Mouse (Mus musculus): ENCODE measurements around the gene Dap. TPM values are rescaled to one million over a fixed set of nuclear protein-coding genes. Genes with fewer than 3 reads are reported as not detected.

The Dap gene
- polyA plus RNA-seq, 1 experiment from 2014 or later: 114 TPM

- no peak for ATAC-seq (ENCODE audit: insufficient read depth, low FRiP score)
- H3K27me3 ChIP-seq (ENCODE audit: control insufficient read depth, insufficient read depth, low read length): no peaks in the 10 kb centered on the region
- H3K4me2 ChIP-seq (ENCODE audit: low read depth, low read length): no peak overlapping the region
- no peak overlapping the region for H3K9ac ChIP-seq (ENCODE audit: low read length)
- WGBS: 86% methylated on average over 9 of the region's 9 CpGs
- no peaks in the 10 kb centered on the region for H3K36me3 ChIP-seq (ENCODE audit: control insufficient read depth, insufficient read depth, low read length)
- H3K4me3 ChIP-seq (replicated peaks; ENCODE audit: low read length): no peak overlapping the region
- H3K4me1 ChIP-seq (ENCODE audit: control insufficient read depth, insufficient read depth, low read length): 0 out of 2 replicates have a peak, but pooled peaks cover 10% of the 10 kb centered on the region
- no peaks in the 10 kb centered on the region for H3K9me3 ChIP-seq (replicated peaks; ENCODE audit: control insufficient read depth, low read length)
- no peak overlapping the region for H3K27ac ChIP-seq (ENCODE audit: low read length)
These were observed 30.9 kb downstream of the Dap start for GRCm38 (mm10) chr15:31254939-31255535.

DNA sequence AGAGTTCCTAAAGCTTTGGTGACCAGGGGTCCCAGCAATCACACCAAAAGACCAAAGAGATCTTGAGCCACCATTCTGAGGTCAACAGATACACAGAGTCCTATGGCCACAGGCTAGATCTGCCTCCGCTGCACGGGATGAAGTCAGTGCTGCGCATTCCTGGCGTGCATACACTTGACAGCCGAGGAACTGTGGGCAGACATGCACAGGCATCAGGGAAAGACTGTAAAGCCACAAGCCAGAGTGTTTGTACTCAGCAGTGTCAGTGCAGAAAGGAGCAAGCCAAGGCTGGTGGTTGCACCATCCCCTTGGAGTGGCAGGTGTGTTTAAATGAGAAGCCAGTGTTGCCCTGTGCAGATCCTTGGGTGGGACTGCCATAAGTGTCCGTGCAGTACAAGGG, 31.6 kb downstream of the Dap start:
- Histone ChIP-seq H3K27ac (ENCODE audit: low read length) (no peak overlapping the region), H3K4me1 (ENCODE audit: control insufficient read depth, insufficient read depth, low read length) (0 out of 2 replicates have a peak, but pooled peaks cover 10% of the 10 kb centered on the region), H3K27me3 (ENCODE audit: control insufficient read depth, insufficient read depth, low read length) (no peaks in the 10 kb centered on the region), H3K36me3 (ENCODE audit: control insufficient read depth, insufficient read depth, low read length) (no peaks in the 10 kb centered on the region), H3K4me3 (replicated peaks; ENCODE audit: low read length) (no peak overlapping the region), H3K9me3 (replicated peaks; ENCODE audit: control insufficient read depth, low read length) (no peaks in the 10 kb centered on the region), H3K4me2 (ENCODE audit: low read depth, low read length) (no peak overlapping the region), H3K9ac (ENCODE audit: low read length) (no peak overlapping the region)
- no peak for ATAC-seq (ENCODE audit: insufficient read depth, low FRiP score)
- WGBS: 82% methylated on average over 6 of the region's 6 CpGs

- WGBS: 77% methylated on average over 1 of the region's 1 CpGs
- H3K27ac ChIP-seq (ENCODE audit: low read length): peak overlapping the region; percentile 36; the same call in 1 of the 2 replicates
- H3K4me1 ChIP-seq (ENCODE audit: control insufficient read depth, insufficient read depth, low read length): 0 out of 2 replicates have a peak, but pooled peaks cover 10% of the 10 kb centered on the region
- H3K9me3 ChIP-seq (replicated peaks; ENCODE audit: control insufficient read depth, low read length): no peaks in the 10 kb centered on the region
- no peak overlapping the region for H3K4me3 ChIP-seq (replicated peaks; ENCODE audit: low read length)
- H3K9ac ChIP-seq (ENCODE audit: low read length): no peak overlapping the region
- no peak for ATAC-seq (ENCODE audit: insufficient read depth, low FRiP score)
- no peak overlapping the region for H3K4me2 ChIP-seq (ENCODE audit: low read depth, low read length)
- no peaks in the 10 kb centered on the region for H3K27me3 ChIP-seq (ENCODE audit: control insufficient read depth, insufficient read depth, low read length)
- H3K36me3 ChIP-seq (ENCODE audit: control insufficient read depth, insufficient read depth, low read length): no peaks in the 10 kb centered on the region
These were observed 33.2 kb downstream of the Dap start for GRCm38 (mm10) chr15:31257329-31257728.

DNA sequence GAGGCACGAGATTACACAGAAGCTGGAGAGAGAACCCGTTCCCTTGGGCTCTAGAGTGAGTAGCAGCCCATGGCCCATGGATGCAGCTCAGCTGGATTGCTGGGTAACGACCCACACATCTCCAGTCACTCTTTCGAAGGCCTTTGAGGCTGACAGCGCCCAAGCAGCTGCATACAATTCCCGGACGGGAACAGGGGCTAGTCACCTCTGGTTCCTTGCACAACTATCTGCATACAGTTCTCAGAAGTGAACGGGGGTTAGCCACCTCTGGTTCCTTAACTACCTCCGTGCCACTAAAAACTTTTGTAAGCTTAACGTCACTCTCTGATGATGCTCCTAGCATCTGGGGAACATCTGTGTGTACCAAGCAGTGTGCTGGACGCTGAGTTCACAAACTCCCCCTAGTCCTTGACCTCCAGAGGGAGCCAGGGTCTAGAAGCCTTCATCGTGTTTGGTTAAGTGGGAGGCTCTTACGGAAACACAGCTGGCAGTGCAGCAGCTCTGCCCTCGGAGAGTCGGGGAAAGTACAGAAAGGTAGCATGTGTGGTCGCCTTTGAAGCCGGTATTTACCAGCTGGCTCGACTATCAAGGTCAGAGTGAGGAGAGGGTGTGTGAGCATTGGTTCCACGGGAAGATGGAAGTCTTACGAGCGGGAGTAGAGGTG, 34.0 kb downstream of the Dap start:
- Histone ChIP-seq H3K27ac (ENCODE audit: low read length) (peak overlapping the region; percentile 36; the same call in 1 of the 2 replicates), H3K27me3 (ENCODE audit: control insufficient read depth, insufficient read depth, low read length) (no peaks in the 10 kb centered on the region), H3K36me3 (ENCODE audit: control insufficient read depth, insufficient read depth, low read length) (no peaks in the 10 kb centered on the region), H3K4me2 (ENCODE audit: low read depth, low read length) (no peak overlapping the region), H3K9ac (ENCODE audit: low read length) (no peak overlapping the region), H3K4me3 (replicated peaks; ENCODE audit: low read length) (no peak overlapping the region), H3K9me3 (replicated peaks; ENCODE audit: control insufficient read depth, low read length) (no peaks in the 10 kb centered on the region), H3K4me1 (ENCODE audit: control insufficient read depth, insufficient read depth, low read length) (0 out of 2 replicates have a peak, but pooled peaks cover 10% of the 10 kb centered on the region)
- 45% methylated on average over 21 of the region's 21 CpGs for WGBS
- peak; percentile 39; the same call in 1 of the 2 replicates for ATAC-seq (ENCODE audit: insufficient read depth, low FRiP score)

DNA sequence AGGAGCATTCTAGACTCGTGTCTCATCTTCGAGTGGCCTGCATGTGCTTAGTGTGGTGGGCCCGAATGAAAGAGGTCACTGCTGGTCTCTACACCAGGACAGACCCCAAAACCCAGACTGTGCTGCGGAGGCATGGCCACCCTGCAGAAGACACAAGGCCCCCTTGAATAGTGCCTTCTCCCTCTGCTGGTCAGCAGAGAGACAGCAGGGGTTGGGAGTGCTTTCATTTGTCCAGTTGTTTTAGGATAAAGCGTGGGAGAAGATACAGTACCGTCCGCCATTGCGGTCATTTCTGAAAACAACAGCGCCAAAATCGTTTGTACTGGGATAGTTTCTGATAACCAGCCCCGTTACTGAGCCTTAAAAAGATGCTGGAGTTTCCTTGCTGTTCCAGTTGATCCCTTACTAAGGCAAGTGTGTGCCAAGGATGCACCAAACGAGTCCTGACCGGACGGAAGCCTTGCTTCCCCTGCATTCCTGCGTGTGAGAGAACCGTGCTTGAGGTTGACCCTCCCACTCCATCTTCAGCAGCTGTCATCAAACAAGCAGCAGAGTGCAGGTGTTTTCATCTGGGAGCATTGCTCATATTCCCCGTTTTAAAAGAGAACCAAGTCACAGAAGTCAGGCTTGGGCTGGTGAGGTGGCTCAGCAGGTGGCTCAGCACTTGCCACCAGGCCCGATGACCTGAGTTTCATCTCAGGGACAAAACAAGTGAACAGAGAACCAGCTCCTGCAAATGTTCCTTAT, 34.8 kb downstream of the Dap start:
- 68% methylated on average over 18 of the region's 18 CpGs for WGBS
- Histone ChIP-seq H3K36me3 (ENCODE audit: control insufficient read depth, insufficient read depth, low read length) (no peaks in the 10 kb centered on the region), H3K4me3 (replicated peaks; ENCODE audit: low read length) (no peak overlapping the region), H3K27me3 (ENCODE audit: control insufficient read depth, insufficient read depth, low read length) (no peaks in the 10 kb centered on the region), H3K4me2 (ENCODE audit: low read depth, low read length) (no peak overlapping the region), H3K4me1 (ENCODE audit: control insufficient read depth, insufficient read depth, low read length) (0 out of 2 replicates have a peak, but pooled peaks cover 10% of the 10 kb centered on the region), H3K27ac (ENCODE audit: low read length) (no peak overlapping the region), H3K9me3 (replicated peaks; ENCODE audit: control insufficient read depth, low read length) (no peaks in the 10 kb centered on the region), H3K9ac (ENCODE audit: low read length) (no peak overlapping the region)
- ATAC-seq (ENCODE audit: insufficient read depth, low FRiP score): 0 out of 2 replicates have a peak, but pooled peaks have one; percentile 9

GRCm38 (mm10) chr15:31261094-31261493, 37.0 kb downstream of the Dap start:
- Histone ChIP-seq H3K4me2 (ENCODE audit: low read depth, low read length) (no peak overlapping the region), H3K27ac (ENCODE audit: low read length) (no peak overlapping the region), H3K4me3 (replicated peaks; ENCODE audit: low read length) (no peak overlapping the region), H3K9ac (ENCODE audit: low read length) (no peak overlapping the region), H3K4me1 (ENCODE audit: control insufficient read depth, insufficient read depth, low read length) (0 out of 2 replicates have a peak, but pooled peaks cover 10% of the 10 kb centered on the region), H3K36me3 (ENCODE audit: control insufficient read depth, insufficient read depth, low read length) (no peaks in the 10 kb centered on the region), H3K9me3 (replicated peaks; ENCODE audit: control insufficient read depth, low read length) (no peaks in the 10 kb centered on the region), H3K27me3 (ENCODE audit: control insufficient read depth, insufficient read depth, low read length) (no peaks in the 10 kb centered on the region)
- ATAC-seq (ENCODE audit: insufficient read depth, low FRiP score): no peak
- 72% methylated on average over 10 of the region's 10 CpGs for WGBS

GRCm38 (mm10) chr15:31262361-31262760, 38.2 kb downstream of the Dap start:
- Histone ChIP-seq H3K4me3 (replicated peaks; ENCODE audit: low read length) (no peak overlapping the region), H3K27ac (ENCODE audit: low read length) (no peak overlapping the region), H3K9ac (ENCODE audit: low read length) (no peak overlapping the region), H3K9me3 (replicated peaks; ENCODE audit: control insufficient read depth, low read length) (no peaks in the 10 kb centered on the region), H3K27me3 (ENCODE audit: control insufficient read depth, insufficient read depth, low read length) (no peaks in the 10 kb centered on the region), H3K4me2 (ENCODE audit: low read depth, low read length) (no peak overlapping the region), H3K4me1 (ENCODE audit: control insufficient read depth, insufficient read depth, low read length) (0 out of 2 replicates have a peak, but pooled peaks cover 7% of the 10 kb centered on the region), H3K36me3 (ENCODE audit: control insufficient read depth, insufficient read depth, low read length) (no peaks in the 10 kb centered on the region)
- no peak for ATAC-seq (ENCODE audit: insufficient read depth, low FRiP score)
- WGBS: 71% methylated on average over 9 of the region's 9 CpGs

GRCm38 (mm10) chr15:31264827-31265226, 40.7 kb downstream of the Dap start:
- no peaks in the 10 kb centered on the region for H3K27me3 ChIP-seq (ENCODE audit: control insufficient read depth, insufficient read depth, low read length)
- no peak overlapping the region for H3K9ac ChIP-seq (ENCODE audit: low read length)
- no peaks in the 10 kb centered on the region for H3K36me3 ChIP-seq (ENCODE audit: control insufficient read depth, insufficient read depth, low read length)
- H3K4me3 ChIP-seq (replicated peaks; ENCODE audit: low read length): no peak overlapping the region
- no peak overlapping the region for H3K4me2 ChIP-seq (ENCODE audit: low read depth, low read length)
- H3K27ac ChIP-seq (ENCODE audit: low read length): no peak overlapping the region
- peak; percentile 48; the same call in 1 of the 2 replicates for ATAC-seq (ENCODE audit: insufficient read depth, low FRiP score)
- 28% methylated on average over 6 of the region's 6 CpGs for WGBS
- H3K9me3 ChIP-seq (replicated peaks; ENCODE audit: control insufficient read depth, low read length): no peaks in the 10 kb centered on the region
- H3K4me1 ChIP-seq (ENCODE audit: control insufficient read depth, insufficient read depth, low read length): no peaks in the 10 kb centered on the region

DNA sequence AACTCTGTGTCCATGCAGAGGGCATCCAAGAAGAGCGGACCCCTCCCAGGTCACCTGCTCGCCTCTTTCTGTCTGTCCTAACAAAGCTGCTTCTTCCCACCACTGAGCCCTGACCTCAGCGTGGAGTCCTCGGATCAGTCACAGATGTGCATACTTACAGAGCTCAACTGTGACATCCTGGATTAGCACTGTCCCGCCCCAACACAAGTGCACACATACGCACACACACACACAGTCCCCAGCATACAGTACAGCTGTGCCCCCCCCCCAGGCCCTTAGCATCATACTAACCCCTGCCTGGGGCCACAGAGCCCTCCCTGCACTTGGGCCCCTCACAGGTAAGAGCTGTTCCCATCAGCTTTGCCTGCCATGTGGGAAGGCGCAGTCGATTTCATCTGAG, 41.3 kb downstream of the Dap start:
- ATAC-seq (ENCODE audit: insufficient read depth, low FRiP score): no peak
- no peaks in the 10 kb centered on the region for H3K36me3 ChIP-seq (ENCODE audit: control insufficient read depth, insufficient read depth, low read length)
- H3K27ac ChIP-seq (ENCODE audit: low read length): no peak overlapping the region
- H3K9ac ChIP-seq (ENCODE audit: low read length): no peak overlapping the region
- WGBS: 90% methylated on average over 8 of the region's 8 CpGs
- H3K27me3 ChIP-seq (ENCODE audit: control insufficient read depth, insufficient read depth, low read length): no peaks in the 10 kb centered on the region
- H3K4me3 ChIP-seq (replicated peaks; ENCODE audit: low read length): no peak overlapping the region
- no peaks in the 10 kb centered on the region for H3K4me1 ChIP-seq (ENCODE audit: control insufficient read depth, insufficient read depth, low read length)
- H3K4me2 ChIP-seq (ENCODE audit: low read depth, low read length): no peak overlapping the region
- H3K9me3 ChIP-seq (replicated peaks; ENCODE audit: control insufficient read depth, low read length): no peaks in the 10 kb centered on the region

Measured in stomach, embryonic 16.5 days (tissue).